Mouse (Mus musculus) thymus, postnatal 25 days (tissue): ENCODE results near the gene Atp8a2.

Source experiments
- DNase-seq: peaks from one replicate; pipeline ENCODE4 v3.0.0; 2022

Atp8a2 gene

DNA sequence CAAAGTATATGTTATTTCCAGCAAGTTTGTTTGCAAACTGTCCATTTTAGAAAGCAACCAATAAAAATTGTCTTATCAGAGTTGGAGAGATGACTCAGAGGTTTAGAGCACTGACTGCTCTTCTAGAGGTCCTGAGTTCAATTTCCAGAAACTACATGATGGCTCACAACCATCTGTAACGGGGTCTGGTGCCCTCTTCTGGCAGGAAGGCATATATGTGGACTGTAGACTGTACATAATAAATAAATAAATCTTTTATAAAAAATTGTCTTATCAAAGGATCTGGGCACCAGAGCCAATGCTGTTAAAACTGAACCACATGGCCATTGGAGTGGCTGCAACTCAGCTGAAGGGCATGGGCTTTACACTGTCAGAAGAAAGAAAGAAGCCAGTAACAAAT, 606.4 kb downstream of the Atp8a2 start:
- peak; percentile 40 for DNase-seq
